Mouse (Mus musculus): ENCODE measurements around the gene Tsfm. TPM values are rescaled to one million over a fixed set of nuclear protein-coding genes. Genes with fewer than 3 reads are reported as not detected.

The Tsfm gene
- total RNA-seq, 2 experiments from 2014 or later = 30.2 to 30.7 TPM

DNA sequence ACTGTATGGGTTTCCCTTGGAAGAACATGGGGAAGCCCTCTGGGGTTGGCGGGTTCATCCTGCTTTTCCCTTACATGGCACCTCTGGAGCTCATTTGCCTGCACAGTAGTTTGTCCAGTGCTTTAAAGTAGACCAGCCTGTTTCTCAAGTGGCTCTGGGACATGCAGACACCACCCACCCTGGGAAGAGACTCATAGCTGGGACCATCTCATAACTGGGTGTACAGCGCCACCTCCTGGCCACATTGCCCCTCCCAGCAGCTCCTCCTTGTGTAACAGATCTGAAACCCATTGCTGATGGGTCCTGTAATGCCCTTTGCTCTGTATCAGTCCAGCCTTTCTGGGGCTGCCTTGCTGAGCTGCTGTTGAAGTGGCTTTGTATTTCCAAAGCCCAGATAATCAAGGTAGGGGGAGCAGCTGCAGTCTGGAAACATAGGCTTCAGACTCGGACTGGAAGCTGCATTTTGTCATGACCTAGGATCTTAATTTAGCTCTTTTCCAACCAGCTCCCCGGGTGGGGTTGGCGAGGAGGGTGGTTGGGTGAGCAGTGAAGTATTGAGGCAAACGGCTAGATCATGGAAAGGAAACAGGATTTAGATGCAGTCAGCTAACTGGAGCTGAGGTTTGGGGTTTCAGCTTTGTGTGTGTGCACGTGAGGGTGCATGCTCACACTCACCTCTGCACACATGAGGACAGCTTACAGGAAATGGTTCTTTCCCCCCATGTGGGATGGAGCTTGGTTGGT, 40.2 kb downstream of the Tsfm start:
- intact Hi-C loops (cut with DNase I) = loop anchor here (1.0 to 2.0 kb wide), 2 partner anchors 40 to 71 kb away; partner anchors contain the start of gene Tsfm
- Histone ChIP-seq H3K27ac (peak overlapping the region; percentile 62), H3K4me3 (no peak overlapping the region)
- DNase-seq (ENCODE audit: extremely low spot score in 1 of 2, low spot score in 2 of 2) = peak; percentile 78 to 82
- peak; percentile 87 for TF ChIP-seq CTCF (IDR thresholded peaks at IDR 0.05)

- intact Hi-C loops (cut with DNase I) = no loop called here
- TF ChIP-seq CTCF (IDR thresholded peaks at IDR 0.05) = no peak
- H3K27ac ChIP-seq = no peak overlapping the region
- DNase-seq (ENCODE audit: extremely low spot score in 1 of 2, low spot score in 2 of 2) = no peak
- H3K4me3 ChIP-seq = no peak overlapping the region
Observed at GRCm38 (mm10) chr10:126988513-126989165, 42.0 kb downstream of the Tsfm start.

DNA sequence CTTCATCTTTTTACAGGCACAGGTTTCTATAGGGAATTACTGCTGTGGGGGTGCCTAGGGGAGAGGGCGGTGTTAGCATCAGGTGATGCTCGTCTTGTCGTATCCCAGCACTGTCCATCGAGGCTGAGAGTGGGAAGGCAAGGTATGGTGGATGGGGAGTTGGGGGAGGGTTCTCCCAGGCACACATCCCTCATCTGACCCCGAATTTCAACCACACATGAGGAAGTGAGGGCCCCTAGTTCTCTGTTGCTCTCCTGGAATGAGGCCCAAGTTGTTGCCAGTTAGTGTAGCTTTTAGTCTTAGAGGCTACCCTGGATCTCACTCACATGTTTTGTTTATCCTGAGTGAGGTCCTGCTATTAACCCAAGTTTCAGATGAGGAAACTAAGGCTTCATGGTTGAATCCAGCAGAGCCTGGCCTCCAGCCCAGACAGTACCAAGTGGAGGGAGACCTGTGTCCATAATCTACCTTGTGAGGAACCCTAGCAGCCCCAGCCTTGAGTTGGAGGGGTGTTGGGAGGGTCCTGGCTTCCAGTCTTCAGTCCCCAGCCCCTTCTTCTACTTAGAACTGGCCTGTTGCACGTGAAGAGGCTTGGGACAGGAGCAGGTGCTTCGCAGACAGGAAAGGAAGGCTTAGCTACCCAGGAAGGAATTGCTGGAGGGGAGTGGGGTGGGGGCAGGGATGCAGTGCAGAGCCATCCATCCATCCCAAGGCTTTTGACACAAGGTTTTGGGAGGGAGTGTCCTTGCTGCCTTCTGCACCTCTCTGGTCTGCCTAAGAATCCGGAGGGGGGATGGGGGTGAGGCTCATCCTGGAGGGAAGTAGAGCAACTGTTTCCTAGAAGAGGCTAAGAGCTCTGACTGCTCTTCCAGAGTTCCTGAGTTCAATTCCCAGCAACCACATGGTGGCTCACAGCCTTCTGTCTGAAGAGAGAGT, 43.2 kb downstream of the Tsfm start:
- TF ChIP-seq CTCF (IDR thresholded peaks at IDR 0.05) = no peak
- Histone ChIP-seq H3K27ac (peak overlapping the region; percentile 68), H3K4me3 (peak overlapping the region; percentile 0)
- no peak for DNase-seq (ENCODE audit: extremely low spot score in 1 of 2, low spot score in 2 of 2)
- intact Hi-C loops (cut with DNase I) = no loop called here

DNA sequence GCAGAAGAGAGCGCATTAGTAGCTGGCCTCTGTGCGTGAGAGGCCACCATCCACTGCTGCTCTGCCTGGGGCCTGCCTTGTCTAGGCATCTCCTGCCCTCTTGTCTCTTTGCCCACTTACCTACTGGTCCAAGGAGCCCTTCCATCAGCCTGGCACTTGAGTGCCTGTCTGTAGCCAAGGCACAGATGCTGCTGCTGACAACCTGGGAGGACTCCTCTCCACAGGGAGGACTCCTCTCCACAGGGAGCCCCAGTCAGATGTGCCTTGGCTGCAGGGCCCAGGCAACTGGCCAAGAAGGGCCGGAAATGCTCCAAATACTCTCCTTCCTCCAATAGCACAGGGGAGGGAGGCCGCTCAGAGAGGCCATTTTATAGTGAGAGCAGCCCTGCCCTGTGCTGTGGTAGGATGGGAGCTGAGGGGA, 44.1 kb downstream of the Tsfm start:
- peak overlapping the region; percentile 68 for H3K27ac ChIP-seq
- DNase-seq (ENCODE audit: extremely low spot score in 1 of 2, low spot score in 2 of 2) = peak; percentile 60 to 70
- H3K4me3 ChIP-seq = 0 out of 2 replicates have a peak overlapping the region, but pooled peaks have one; percentile 0
- intact Hi-C loops (cut with DNase I) = no loop called here
- no peak for TF ChIP-seq CTCF (IDR thresholded peaks at IDR 0.05)

DNA sequence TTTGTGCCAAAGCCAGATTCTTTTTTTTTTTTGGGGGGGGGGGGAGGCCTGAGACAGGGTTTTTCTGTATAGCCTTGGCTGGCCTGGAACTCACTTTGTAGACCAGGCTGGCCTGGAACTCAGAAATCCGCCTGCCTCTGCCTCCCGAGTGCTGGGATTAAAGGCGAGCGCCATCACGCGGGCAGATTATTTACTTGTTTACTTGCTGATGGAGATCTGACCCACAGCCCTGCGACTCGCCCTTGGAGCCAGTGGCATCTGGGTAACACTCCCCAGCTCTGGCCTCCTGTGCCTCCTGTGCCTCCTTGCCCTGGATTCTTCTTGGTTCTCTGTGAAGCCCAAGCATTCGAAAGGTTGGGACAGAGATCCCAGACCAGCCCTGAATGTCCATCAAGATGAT, 45.1 kb downstream of the Tsfm start:
- intact Hi-C loops (cut with DNase I) = no loop called here
- DNase-seq (ENCODE audit: extremely low spot score in 1 of 2, low spot score in 2 of 2) = no peak
- TF ChIP-seq CTCF (IDR thresholded peaks at IDR 0.05) = no peak
- Histone ChIP-seq H3K27ac (no peak overlapping the region; the same call in 1 of the 2 replicates), H3K4me3 (no peak overlapping the region)

DNA sequence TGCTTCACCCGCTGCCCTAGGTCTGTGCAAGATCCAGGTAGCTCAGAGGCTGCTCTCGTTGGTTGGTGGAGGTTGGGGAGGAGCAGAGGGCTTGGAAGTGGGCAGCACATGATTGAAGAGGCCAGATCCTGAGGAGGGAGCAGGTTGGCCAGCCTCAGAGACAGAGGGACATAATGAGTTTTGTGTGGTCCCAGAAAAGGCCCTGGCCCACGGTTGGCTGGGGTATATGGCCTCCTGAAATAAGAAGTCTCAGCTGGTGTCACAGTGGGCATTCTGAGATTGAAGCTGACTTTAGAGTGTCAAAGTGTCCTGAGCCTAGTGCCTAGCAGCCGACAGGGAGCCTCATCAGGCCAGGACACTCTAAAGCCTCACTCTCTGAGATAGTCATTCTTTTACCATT, 45.5 kb downstream of the Tsfm start:
- intact Hi-C loops (cut with DNase I) = no loop called here
- DNase-seq (ENCODE audit: extremely low spot score in 1 of 2, low spot score in 2 of 2) = no peak
- no peak for TF ChIP-seq CTCF (IDR thresholded peaks at IDR 0.05)
- Histone ChIP-seq H3K27ac (no peak overlapping the region), H3K4me3 (no peak overlapping the region)

GRCm38 (mm10) chr10:126984189-126985004, 46.2 kb downstream of the Tsfm start:
- H3K27ac ChIP-seq = peak overlapping the region; percentile 24; the same call in 1 of the 2 replicates
- TF ChIP-seq CTCF (IDR thresholded peaks at IDR 0.05) = no peak
- H3K4me3 ChIP-seq = peak overlapping the region; percentile 4; the same call in 1 of the 2 replicates
- intact Hi-C loops (cut with DNase I) = no loop called here
- no peak for DNase-seq (ENCODE audit: extremely low spot score in 1 of 2, low spot score in 2 of 2)

DNA sequence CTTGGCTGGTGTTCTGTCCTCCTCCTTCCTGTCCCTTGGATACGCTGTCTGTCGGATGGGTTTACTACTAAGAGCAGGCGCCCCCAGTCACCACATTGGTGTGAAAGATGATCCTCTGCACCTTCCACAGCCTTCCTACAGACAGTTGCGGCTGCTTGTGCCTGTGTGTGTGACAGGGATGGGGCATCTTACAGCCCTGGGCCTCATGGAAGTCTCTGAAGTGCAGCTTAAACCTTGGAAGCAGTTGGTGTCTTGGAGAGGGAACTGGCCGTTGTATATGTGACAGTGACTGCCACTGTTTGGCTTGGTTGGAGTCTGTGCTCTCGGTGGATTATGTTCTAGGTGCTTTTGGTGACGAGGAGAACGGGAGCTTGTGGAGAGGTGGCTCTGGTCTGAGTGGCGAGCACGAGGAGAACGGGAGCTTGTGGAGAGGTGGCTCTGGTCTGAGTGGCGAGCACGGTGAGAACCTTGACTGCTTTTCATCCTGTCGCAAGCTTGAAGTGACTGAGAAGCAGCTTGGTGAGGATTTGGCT, 47.4 kb downstream of the Tsfm start:
- peak overlapping the region; percentile 0; the same call in 1 of the 2 replicates for H3K27ac ChIP-seq

DNA sequence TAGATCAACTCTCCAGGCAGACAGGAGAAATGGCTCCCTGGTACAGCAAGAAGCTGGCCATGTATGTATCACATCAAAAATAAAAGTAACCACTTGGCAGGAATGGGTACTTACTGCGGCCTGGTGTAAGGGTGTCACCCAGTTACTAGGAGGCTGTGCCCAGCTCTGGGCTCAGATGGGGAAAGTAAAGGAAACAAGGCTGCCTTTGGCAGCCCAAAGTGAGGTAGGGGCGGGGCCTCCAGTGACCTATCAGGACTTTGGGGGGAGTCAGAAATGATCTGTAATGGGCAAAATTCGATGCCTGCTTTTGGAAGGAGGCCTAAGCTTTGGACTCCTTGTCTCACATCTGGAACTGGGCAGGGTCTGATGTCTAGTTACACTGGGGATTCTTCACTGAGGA, 48.9 kb downstream of the Tsfm start:
- Histone ChIP-seq H3K27ac (peak overlapping the region; percentile 99; the same call in 1 of the 2 replicates), H3K4me3 (peak overlapping the region; percentile 97)
- intact Hi-C loops (cut with DNase I) = no loop called here
- no peak for DNase-seq (ENCODE audit: extremely low spot score in 1 of 2, low spot score in 2 of 2)
- TF ChIP-seq CTCF (IDR thresholded peaks at IDR 0.05) = no peak

More for the DNA sequence above, 47.4 kb downstream of the Tsfm start:
- intact Hi-C loops (cut with DNase I) = no loop called here
- no peak for TF ChIP-seq CTCF (IDR thresholded peaks at IDR 0.05)
- peak overlapping the region; percentile 97 for H3K4me3 ChIP-seq
- DNase-seq (ENCODE audit: extremely low spot score in 1 of 2, low spot score in 2 of 2) = no peak

- intact Hi-C loops (cut with DNase I) = no loop called here
- peak overlapping the region; percentile 97 for H3K4me3 ChIP-seq
- no peak for TF ChIP-seq CTCF (IDR thresholded peaks at IDR 0.05)
- peak overlapping the region; percentile 99 for H3K27ac ChIP-seq
- no peak for DNase-seq (ENCODE audit: extremely low spot score in 1 of 2, low spot score in 2 of 2)
Observed at GRCm38 (mm10) chr10:126980933-126981530, 49.6 kb downstream of the Tsfm start.

All from left cerebral cortex, adult 2 months (tissue).